Mouse (Mus musculus): ENCODE measurements at regions not wholly inside any gene's neighbourhood (a gene's known extent, or its start where the extent isn't known, plus 50 kb on each side); places are given as distances from the start of the nearest gene placed in this dataset.
"Not testable (repeated sequence)": the region's sequence is repeated elsewhere in the genome, so short reads cannot be mapped to it uniquely, and the experiment has no call there.

- Histone ChIP-seq H3K4me2 (no peak overlapping the region), H3K27ac (no peak overlapping the region), H3K4me3 (no peak overlapping the region), H3K9ac (no peak overlapping the region), H3K36me3 (replicated peaks) (no peaks in the 10 kb centered on the region), H3K4me1 (no peaks in the 10 kb centered on the region), H3K9me3 (no peaks in the 10 kb centered on the region), H3K27me3 (replicated peaks) (no peaks in the 10 kb centered on the region)
- WGBS, result 83% methylated on average over 5 of the region's 5 CpGs
- no peak for ATAC-seq (replicated peaks)
These were observed 59.8 kb upstream of the Tnfrsf21 start for GRCm38 (mm10) chr17:42956588-42956987.

- no peaks in the 10 kb centered on the region for H3K27me3 ChIP-seq (replicated peaks)
- ATAC-seq (replicated peaks), result no peak
- H3K4me3 ChIP-seq, result no peak overlapping the region
- H3K9ac ChIP-seq, result no peak overlapping the region
- no peaks in the 10 kb centered on the region for H3K36me3 ChIP-seq (replicated peaks)
- no peaks in the 10 kb centered on the region for H3K4me1 ChIP-seq
- H3K4me2 ChIP-seq, result no peak overlapping the region
- no peaks in the 10 kb centered on the region for H3K9me3 ChIP-seq
- WGBS, result 61% methylated on average over 2 of the region's 2 CpGs
- no peak overlapping the region for H3K27ac ChIP-seq
These were observed 61.6 kb upstream of the Tnfrsf21 start for GRCm38 (mm10) chr17:42954722-42955121.

- Histone ChIP-seq H3K9ac (no peak overlapping the region), H3K4me1 (no peaks in the 10 kb centered on the region), H3K4me3 (no peak overlapping the region), H3K27ac (no peak overlapping the region), H3K27me3 (replicated peaks) (no peaks in the 10 kb centered on the region), H3K4me2 (no peak overlapping the region), H3K36me3 (replicated peaks) (no peaks in the 10 kb centered on the region), H3K9me3 (no peaks in the 10 kb centered on the region)
- 82% methylated on average over 2 of the region's 2 CpGs for WGBS
- no peak for ATAC-seq (replicated peaks)
These were observed 68.0 kb upstream of the Cd2ap start for GRCm38 (mm10) chr17:42944453-42944852.

- Histone ChIP-seq H3K27ac (no peak overlapping the region), H3K9me3 (no peaks in the 10 kb centered on the region), H3K4me1 (no peaks in the 10 kb centered on the region), H3K27me3 (replicated peaks) (no peaks in the 10 kb centered on the region), H3K4me3 (peak overlapping the region; percentile 19; the same call in 1 of the 2 replicates), H3K9ac (no peak overlapping the region), H3K36me3 (replicated peaks) (no peaks in the 10 kb centered on the region), H3K4me2 (peak overlapping the region; percentile 40)
- 12% methylated on average over 9 of the region's 9 CpGs for WGBS
- peak; percentile 91 for ATAC-seq (replicated peaks)
These were observed 66.8 kb upstream of the Cd2ap start for GRCm38 (mm10) chr17:42943272-42943696.

GRCm38 (mm10) chr17:42939476-42939875 lies 63.0 kb upstream of the Cd2ap start:
- no peak overlapping the region for H3K9ac ChIP-seq
- no peak overlapping the region for H3K27ac ChIP-seq
- no peak for ATAC-seq (replicated peaks)
- H3K4me2 ChIP-seq, result no peak overlapping the region
- no peaks in the 10 kb centered on the region for H3K4me1 ChIP-seq
- H3K36me3 ChIP-seq (replicated peaks), result no peaks in the 10 kb centered on the region
- no peaks in the 10 kb centered on the region for H3K9me3 ChIP-seq
- H3K27me3 ChIP-seq (replicated peaks), result no peaks in the 10 kb centered on the region
- WGBS, result 86% methylated on average over 7 of the region's 7 CpGs
- no peak overlapping the region for H3K4me3 ChIP-seq

- no peak overlapping the region for H3K27ac ChIP-seq
- no peak overlapping the region for H3K4me3 ChIP-seq
- H3K9me3 ChIP-seq, result no peaks in the 10 kb centered on the region
- H3K4me1 ChIP-seq, result no peaks in the 10 kb centered on the region
- H3K36me3 ChIP-seq (replicated peaks), result no peaks in the 10 kb centered on the region
- no peak for ATAC-seq (replicated peaks)
- H3K4me2 ChIP-seq, result no peak overlapping the region
- H3K9ac ChIP-seq, result no peak overlapping the region
- H3K27me3 ChIP-seq (replicated peaks), result no peaks in the 10 kb centered on the region
- 83% methylated on average over 1 of the region's 1 CpGs for WGBS
These were observed 62.1 kb upstream of the Cd2ap start for GRCm38 (mm10) chr17:42938579-42938978.

GRCm38 (mm10) chr17:42937480-42937879 lies 61.0 kb upstream of the Cd2ap start:
- not testable (repeated sequence) for H3K4me2 ChIP-seq; H3K36me3 ChIP-seq (replicated peaks); H3K27ac ChIP-seq; H3K9me3 ChIP-seq; H3K27me3 ChIP-seq (replicated peaks); H3K4me3 ChIP-seq; H3K9ac ChIP-seq; H3K4me1 ChIP-seq; ATAC-seq (replicated peaks)
- 87% methylated on average over 3 of the region's 3 CpGs for WGBS

- Histone ChIP-seq H3K27me3 (replicated peaks) (no peaks in the 10 kb centered on the region), H3K4me1 (no peaks in the 10 kb centered on the region), H3K4me3 (no peak overlapping the region), H3K9ac (no peak overlapping the region), H3K9me3 (no peaks in the 10 kb centered on the region), H3K4me2 (no peak overlapping the region), H3K27ac (no peak overlapping the region), H3K36me3 (replicated peaks) (no peaks in the 10 kb centered on the region)
- 77% methylated on average over 3 of the region's 3 CpGs for WGBS
- no peak for ATAC-seq (replicated peaks)
These were observed 57.6 kb upstream of the Cd2ap start for GRCm38 (mm10) chr17:42934068-42934467.

GRCm38 (mm10) chr17:42933335-42934004 lies 57.0 kb upstream of the Cd2ap start:
- ATAC-seq (replicated peaks), result no peak
- no peaks in the 10 kb centered on the region for H3K36me3 ChIP-seq (replicated peaks)
- H3K27ac ChIP-seq, result no peak overlapping the region
- H3K27me3 ChIP-seq (replicated peaks), result no peaks in the 10 kb centered on the region
- H3K4me2 ChIP-seq, result no peak overlapping the region
- no peaks in the 10 kb centered on the region for H3K4me1 ChIP-seq
- H3K9ac ChIP-seq, result no peak overlapping the region
- H3K9me3 ChIP-seq, result no peaks in the 10 kb centered on the region
- no peak overlapping the region for H3K4me3 ChIP-seq
- WGBS, result 83% methylated on average over 7 of the region's 7 CpGs

- Histone ChIP-seq H3K27ac (no peak overlapping the region), H3K36me3 (replicated peaks) (no peaks in the 10 kb centered on the region), H3K4me2 (no peak overlapping the region), H3K27me3 (replicated peaks) (no peaks in the 10 kb centered on the region), H3K4me3 (no peak overlapping the region), H3K9me3 (no peaks in the 10 kb centered on the region), H3K4me1 (no peaks in the 10 kb centered on the region), H3K9ac (no peak overlapping the region)
- WGBS, result 90% methylated on average over 4 of the region's 4 CpGs
- ATAC-seq (replicated peaks), result no peak
These were observed 50.9 kb upstream of the Cd2ap start for GRCm38 (mm10) chr17:42927320-42927719.
